Comparison of ENCODE assay signal across 22 mouse cellular contexts in genomic region chr3:96411821-96412220, GRCm38 (mm10). TPM values are rescaled to one million over a fixed set of nuclear protein-coding genes. Genes with fewer than 3 reads are reported as not detected.
"Had no signal": no experiment of that assay in that cellular context is flagged by ENCODE, and none has a peak within 500 bp of the region (broad histone marks: within the 10 kb centered on the region; RNA-seq: fewer than 3 reads in every experiment).

No protein-coding gene starts in this region.

- H3K4me2 ChIP-seq: limb, embryonic 13.5 days; liver, embryonic 11.5 days; neural tube, embryonic 12.5 days had no signal

- H3K9ac ChIP-seq: limb, embryonic 13.5 days; neural tube, embryonic 12.5 days had no signal

- H3K36me3 ChIP-seq: neural tube, embryonic 12.5 days had no signal

- DNase-seq: kidney, adult 18-20 months; kidney, postnatal 14 days; layer of hippocampus, adult 9-11 months; left cerebral cortex, postnatal 4 days; lung, adult 18-20 months; lung, postnatal 36 days; midbrain, embryonic 14.5 days; retina, postnatal 1 day; right cerebral cortex, postnatal 4 days; spleen, adult 18-20 months; thymus, adult 2 months; thymus, postnatal 36 days had no signal

- H3K9me3 ChIP-seq: neural tube, embryonic 12.5 days had no signal

- H3K4me3 ChIP-seq: limb, embryonic 13.5 days; neural tube, embryonic 12.5 days had no signal

- H3K27ac ChIP-seq: limb, embryonic 13.5 days; neural tube, embryonic 12.5 days had no signal

RNA-seq across cellular contexts. Expression of gene BC107364, which starts 40.3 kb away (rescaled TPM):
- total RNA-seq: left cerebral cortex, adult 18-20 months; left cerebral cortex, postnatal 10 days; left cerebral cortex, postnatal 4 days; megakaryocyte progenitor cell, adult 5-6 weeks; monocyte, adult 5-6 weeks; neutrophil, adult 5-6 weeks had no signal
- polyA plus RNA-seq: intestine, embryonic 14.5 days; limb, embryonic 13.5 days; liver, embryonic 11.5 days; midbrain, embryonic 14.5 days; neural tube, embryonic 12.5 days; stomach, embryonic 14.5 days had no signal
